Mouse (Mus musculus) kidney, postnatal 0 days (tissue): ENCODE measurements around the gene Tubg2. TPM values are rescaled to one million over a fixed set of nuclear protein-coding genes. Genes with fewer than 3 reads are reported as not detected.

Source experiments
- ATAC-seq: fragments of 200-750 bp; cut with Nextera tagmentation; replicated peaks from 2 replicates; pipeline ENCODE4 v1.8.0; 2017; ENCODE audit warnings: low read depth, moderate number of reproducible peaks, moderate TSS enrichment, moderate library complexity; ENCODE audit not compliant: low FRiP score
- DNase-seq: peaks from one replicate; pipeline ENCODE4 v3.0.0-alpha.2; 2016; ENCODE audit warnings: low spot score
- H3K27ac ChIP-seq: fragments of 300-500 bp; sonication (generic); 2 replicates; pipeline ENCODE4 v1.5.1; 2014; ENCODE audit warnings: mild to moderate bottlenecking
- H3K27me3 ChIP-seq: fragments of 300-500 bp; sonication (generic); 2 replicates; pipeline ENCODE4 v1.6.1; 2014; ENCODE audit warnings: low read length, mixed read lengths; ENCODE audit not compliant: insufficient read depth
- H3K36me3 ChIP-seq: fragments of 300-500 bp; sonication (generic); 2 replicates; pipeline ENCODE4 v1.6.1; 2014; ENCODE audit warnings: low read length, mixed read lengths; ENCODE audit not compliant: insufficient read depth
- H3K4me1 ChIP-seq: fragments of 300-500 bp; sonication (generic); replicated peaks from 2 replicates; pipeline ENCODE4 v1.6.1; 2014; ENCODE audit warnings: antibody characterized with exemption, low read length, mixed read lengths; ENCODE audit not compliant: insufficient read depth
- H3K4me2 ChIP-seq: fragments of 300-500 bp; sonication (generic); 2 replicates; pipeline ENCODE4 v1.6.1; 2014; ENCODE audit warnings: mild to moderate bottlenecking, low read length, moderate library complexity, mixed read lengths
- H3K4me3 ChIP-seq: fragments of 300-500 bp; sonication (generic); replicated peaks from 2 replicates; pipeline ENCODE4 v1.5.1; 2014; ENCODE audit warnings: low read depth, low read length
- H3K9ac ChIP-seq: fragments of 300-500 bp; sonication (generic); 2 replicates; pipeline ENCODE4 v1.6.1; 2014; ENCODE audit warnings: low read depth, low read length
- H3K9me3 ChIP-seq: fragments of 300-500 bp; sonication (generic); replicated peaks from 2 replicates; pipeline ENCODE4 v1.6.1; 2016; ENCODE audit warnings: low read length, inconsistent platforms, mixed read lengths
- CTCF ChIP-seq: IDR thresholded peaks from 2 replicates; pipeline ENCODE4 v1.5.1; 2016; ENCODE audit warnings: antibody characterized with exemption, low read depth, mild to moderate bottlenecking, moderate library complexity
- WGBS: fragments of 180-500 bp; shearing (Covaris S2); extraction: QIAGEN DNeasy Blood & Tissue Kit; methylation state at CpG from one replicate; pipeline ENCODE4 v1.1.7; 2014; 5-methylcytosine and 5-hydroxymethylcytosine counted together
- polyA plus RNA-seq: library from polyadenylated mRNA; unstranded; fragments of >200 nt; fragmentation: Nextera tagmentation; extraction: Ambion mirVana; gene quantifications from 2 replicates; pipeline ENCODE4 v1.2.1, GENCODE M21; 2015

The Tubg2 gene
- polyA plus RNA-seq, 1 experiment from 2014 or later = 4.3 TPM

GRCm38 (mm10) chr11:101182771-101183517, 27.2 kb downstream of the Tubg2 start:
- H3K4me3 ChIP-seq = no peak overlapping the region
- H3K9me3 ChIP-seq = no peaks in the 10 kb centered on the region
- H3K27me3 ChIP-seq = no peaks in the 10 kb centered on the region
- no peak overlapping the region for H3K4me2 ChIP-seq
- 72% methylated on average over 14 of the region's 14 CpGs for WGBS
- DNase-seq (no peak), ATAC-seq (no peak)
- no peaks in the 10 kb centered on the region for H3K4me1 ChIP-seq
- H3K9ac ChIP-seq = no peak overlapping the region
- H3K36me3 ChIP-seq = no peaks in the 10 kb centered on the region; the same call in 1 of the 2 replicates
- no peak for TF ChIP-seq CTCF
- H3K27ac ChIP-seq = no peak overlapping the region

DNA sequence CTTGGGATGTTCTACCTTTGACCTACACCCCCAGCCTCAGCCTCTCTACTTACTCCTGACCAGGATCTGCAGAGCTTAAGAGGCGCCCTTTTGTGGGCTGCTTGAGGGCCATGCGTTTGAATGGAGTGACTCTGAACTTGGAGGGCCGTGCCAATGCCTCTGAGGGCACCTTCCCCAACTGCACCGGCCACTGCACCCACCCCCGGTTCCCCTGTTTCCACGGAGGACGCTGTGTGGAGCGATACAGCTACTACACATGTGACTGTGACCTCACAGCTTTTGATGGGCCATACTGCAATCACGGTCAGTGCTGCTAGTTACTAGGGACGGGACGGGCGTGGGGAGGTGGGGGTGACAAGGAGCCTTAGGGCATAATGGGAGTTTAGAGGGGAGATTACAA, 29.3 kb downstream of the Tubg2 start:
- no peaks in the 10 kb centered on the region for H3K27me3 ChIP-seq

DNA sequence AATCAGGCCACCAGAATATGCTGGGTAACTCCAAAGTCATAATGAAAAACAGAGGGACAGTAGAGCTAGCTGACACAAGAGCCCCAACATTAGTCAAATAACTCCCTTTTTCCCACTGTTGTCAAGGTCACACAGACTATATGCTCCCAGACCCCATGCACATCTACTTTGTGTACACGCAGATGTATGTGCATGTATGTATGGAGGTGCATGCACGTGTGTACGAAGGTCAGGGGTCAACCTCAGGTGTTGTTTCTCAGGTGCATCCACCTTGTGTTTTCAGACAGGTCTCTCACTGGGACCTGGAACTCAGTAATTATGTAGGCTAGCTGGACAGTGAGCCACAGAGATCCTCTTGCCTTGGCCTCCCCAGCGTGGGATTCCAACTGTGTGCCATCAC, 29.7 kb downstream of the Tubg2 start:
- 0 out of 2 replicates have a peak, but pooled peaks cover 8% of the 10 kb centered on the region for H3K4me1 ChIP-seq
- no peak for DNase-seq
- H3K36me3 ChIP-seq = no peaks in the 10 kb centered on the region; the same call in 1 of the 2 replicates
- 90% methylated on average over 4 of the region's 4 CpGs for WGBS
- H3K4me3 ChIP-seq = no peak overlapping the region
- no peak overlapping the region for H3K27ac ChIP-seq
- no peak overlapping the region for H3K4me2 ChIP-seq
- ATAC-seq = no peak
- H3K9ac ChIP-seq = no peak overlapping the region
- no peak for TF ChIP-seq CTCF
- H3K27me3 ChIP-seq = no peaks in the 10 kb centered on the region
- H3K9me3 ChIP-seq = no peaks in the 10 kb centered on the region

More for the DNA sequence above, 29.3 kb downstream of the Tubg2 start:
- no peak for DNase-seq
- Histone ChIP-seq H3K4me2 (no peak overlapping the region), H3K36me3 (no peaks in the 10 kb centered on the region; the same call in 1 of the 2 replicates), H3K9me3 (no peaks in the 10 kb centered on the region), H3K4me1 (0 out of 2 replicates have a peak, but pooled peaks cover 7% of the 10 kb centered on the region), H3K9ac (no peak overlapping the region), H3K4me3 (no peak overlapping the region), H3K27ac (no peak overlapping the region)
- TF ChIP-seq CTCF = no peak
- ATAC-seq = no peak
- WGBS = 84% methylated on average over 12 of the region's 12 CpGs

DNA sequence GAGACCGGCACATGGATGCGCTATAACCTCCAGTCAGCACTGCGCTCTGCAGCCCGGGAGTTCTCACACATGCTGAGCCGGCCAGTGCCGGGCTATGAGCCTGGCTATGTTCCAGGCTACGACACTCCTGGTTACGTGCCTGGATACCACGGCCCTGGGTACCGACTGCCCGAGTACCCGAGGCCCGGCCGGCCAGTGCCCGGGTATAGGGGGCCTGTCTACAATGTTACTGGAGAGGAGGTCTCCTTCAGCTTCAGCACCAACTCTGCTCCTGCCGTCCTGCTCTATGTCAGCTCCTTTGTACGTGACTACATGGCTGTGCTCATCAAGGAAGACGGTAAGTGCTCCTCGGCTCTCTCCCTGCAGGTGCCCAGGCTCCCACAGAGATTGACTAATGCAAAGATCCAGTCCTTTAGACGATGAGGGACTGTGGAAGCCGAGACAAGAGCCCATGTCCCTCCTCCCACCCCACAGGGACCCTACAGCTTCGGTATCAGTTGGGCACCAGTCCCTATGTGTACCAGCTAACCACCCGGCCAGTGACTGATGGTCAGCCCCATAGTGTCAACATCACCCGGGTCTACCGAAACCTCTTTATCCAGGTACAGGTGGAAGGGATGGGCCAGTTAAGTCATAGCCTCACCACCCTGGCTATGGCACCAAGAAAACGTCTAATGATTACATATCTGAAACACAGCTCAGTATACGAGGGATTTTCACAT, 31.0 kb downstream of the Tubg2 start:
- 92% methylated on average over 27 of the region's 27 CpGs for WGBS
- H3K9me3 ChIP-seq = no peaks in the 10 kb centered on the region
- no peak overlapping the region for H3K4me3 ChIP-seq
- H3K4me2 ChIP-seq = no peak overlapping the region
- TF ChIP-seq CTCF = no peak
- H3K9ac ChIP-seq = no peak overlapping the region
- DNase-seq (no peak), ATAC-seq (no peak)
- no peak overlapping the region for H3K27ac ChIP-seq
- no peaks in the 10 kb centered on the region for H3K27me3 ChIP-seq
- 0 out of 2 replicates have a peak, but pooled peaks cover 20% of the 10 kb centered on the region for H3K4me1 ChIP-seq
- H3K36me3 ChIP-seq = no peaks in the 10 kb centered on the region; the same call in 1 of the 2 replicates

DNA sequence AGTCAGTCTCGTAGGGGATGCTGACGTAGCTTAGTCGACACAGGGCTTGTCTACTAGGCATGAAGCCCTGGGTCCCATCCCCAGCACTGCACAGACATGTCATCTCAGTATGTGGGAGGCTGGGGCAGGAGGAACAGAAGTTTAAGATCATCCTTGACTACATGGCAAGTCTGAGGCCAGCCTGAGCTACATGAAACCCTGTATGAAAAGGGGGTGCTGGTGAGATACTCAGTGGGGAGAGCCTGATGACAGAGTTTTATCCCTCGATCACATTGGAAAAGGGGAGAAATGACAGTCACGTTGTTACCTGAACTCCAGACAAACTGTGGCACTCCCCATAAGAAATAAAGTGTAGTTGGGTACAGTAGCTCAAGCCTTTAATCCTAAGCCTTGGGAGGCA, 31.8 kb downstream of the Tubg2 start:
- Histone ChIP-seq H3K36me3 (peaks cover 2% of the 10 kb centered on the region; the same call in 1 of the 2 replicates), H3K27me3 (no peaks in the 10 kb centered on the region), H3K4me2 (no peak overlapping the region), H3K4me1 (0 out of 2 replicates have a peak, but pooled peaks cover 20% of the 10 kb centered on the region), H3K9ac (no peak overlapping the region), H3K4me3 (no peak overlapping the region), H3K27ac (no peak overlapping the region), H3K9me3 (no peaks in the 10 kb centered on the region)
- TF ChIP-seq CTCF = no peak
- WGBS = 93% methylated on average over 5 of the region's 5 CpGs
- ATAC-seq = no peak
- DNase-seq = no peak

DNA sequence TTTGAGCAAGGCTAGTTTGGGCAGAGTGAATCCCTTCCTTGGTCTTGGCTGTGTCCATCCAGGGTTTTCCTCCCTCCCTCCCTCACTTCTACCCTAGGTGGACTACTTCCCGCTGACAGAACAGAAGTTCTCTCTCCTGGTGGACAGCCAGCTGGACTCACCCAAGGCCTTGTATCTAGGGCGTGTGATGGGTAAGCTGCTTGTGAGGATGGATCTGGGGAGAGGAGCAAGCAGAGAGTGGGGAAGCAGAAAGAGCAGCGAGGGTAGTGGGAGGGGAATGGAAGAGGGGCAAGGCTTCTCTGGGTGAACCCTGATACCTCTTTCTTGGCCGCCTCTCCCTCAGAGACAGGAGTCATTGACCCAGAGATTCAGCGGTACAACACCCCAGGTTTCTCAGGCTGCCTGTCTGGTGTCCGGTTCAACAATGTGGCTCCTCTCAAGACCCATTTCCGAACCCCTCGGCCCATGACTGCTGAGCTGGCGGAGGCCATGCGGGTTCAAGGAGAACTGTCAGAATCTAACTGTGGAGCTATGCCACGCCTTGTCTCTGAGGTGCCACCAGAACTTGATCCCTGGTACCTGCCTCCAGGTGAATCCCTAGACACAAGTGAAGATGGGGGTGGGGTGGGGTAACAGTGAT, 32.6 kb downstream of the Tubg2 start:
- ATAC-seq (no peak), DNase-seq (no peak)
- TF ChIP-seq CTCF = no peak
- H3K9me3 ChIP-seq = no peaks in the 10 kb centered on the region
- H3K4me2 ChIP-seq = no peak overlapping the region
- H3K27ac ChIP-seq = peak overlapping the region; percentile 84
- no peaks in the 10 kb centered on the region for H3K27me3 ChIP-seq
- WGBS = 66% methylated on average over 11 of the region's 11 CpGs
- no peak overlapping the region for H3K4me3 ChIP-seq
- H3K4me1 ChIP-seq = 0 out of 2 replicates have a peak, but pooled peaks cover 20% of the 10 kb centered on the region
- H3K9ac ChIP-seq = 0 out of 2 replicates have a peak overlapping the region, but pooled peaks have one; percentile 23
- peaks cover 9% of the 10 kb centered on the region; the same call in 1 of the 2 replicates for H3K36me3 ChIP-seq
